Mouse (Mus musculus) cerebellum, postnatal 14 days (tissue): ENCODE measurements at regions not wholly inside any gene's neighbourhood (a gene's known extent, or its start where the extent isn't known, plus 50 kb on each side); places are given as distances from the start of the nearest gene placed in this dataset.

ENCODE experiments used
- DNase-seq, 2 experiments: peaks; one replicate each; pipeline ENCODE4 v3.0.0; 2021; ENCODE audit warnings: mixed read lengths in 2 of 2

- no peak for DNase-seq
These were observed 719.9 kb upstream of the Igfbp3 start for GRCm38 (mm10) chr11:7933611-7934010.

- no peak for DNase-seq
These were observed 718.9 kb upstream of the Igfbp3 start for GRCm38 (mm10) chr11:7932638-7933037.

GRCm38 (mm10) chr11:7931064-7931797, 717.5 kb upstream of the Igfbp3 start:
- no peak for DNase-seq

- DNase-seq, result peak; percentile 28 to 47
These were observed 714.0 kb upstream of the Igfbp3 start for GRCm38 (mm10) chr11:7927676-7928075.

GRCm38 (mm10) chr11:7912036-7912435, 698.3 kb upstream of the Igfbp3 start:
- DNase-seq, result peak; percentile 4 to 13

- no peak for DNase-seq
These were observed 686.5 kb upstream of the Igfbp3 start for GRCm38 (mm10) chr11:7900266-7900665.

GRCm38 (mm10) chr11:7898204-7898603, 684.5 kb upstream of the Igfbp3 start:
- DNase-seq, result no peak

GRCm38 (mm10) chr11:7880506-7880905, 666.8 kb upstream of the Igfbp3 start:
- DNase-seq, result no peak

GRCm38 (mm10) chr11:7864116-7864515, 650.4 kb upstream of the Igfbp3 start:
- no peak for DNase-seq

- no peak for DNase-seq
These were observed 650.0 kb upstream of the Igfbp3 start for GRCm38 (mm10) chr11:7863711-7864110.

GRCm38 (mm10) chr11:7862547-7862946, 648.8 kb upstream of the Igfbp3 start:
- DNase-seq, result no peak

GRCm38 (mm10) chr11:7852612-7853011, 638.9 kb upstream of the Igfbp3 start:
- DNase-seq, result no peak

- peak in 1 of 2 experiments; percentile 11 for DNase-seq
These were observed 624.9 kb upstream of the Igfbp3 start for GRCm38 (mm10) chr11:7838311-7839237.

- no peak for DNase-seq
These were observed 623.8 kb upstream of the Igfbp3 start for GRCm38 (mm10) chr11:7837486-7837885.

GRCm38 (mm10) chr11:7834151-7834550, 620.4 kb upstream of the Igfbp3 start:
- DNase-seq, result no peak

- no peak for DNase-seq
These were observed 618.7 kb upstream of the Igfbp3 start for GRCm38 (mm10) chr11:7832376-7832775.

- no peak for DNase-seq
These were observed 616.0 kb upstream of the Igfbp3 start for GRCm38 (mm10) chr11:7829770-7830169.

- no peak for DNase-seq
These were observed 614.3 kb upstream of the Igfbp3 start for GRCm38 (mm10) chr11:7828001-7828400.

GRCm38 (mm10) chr11:7827402-7827801, 613.7 kb upstream of the Igfbp3 start:
- no peak for DNase-seq

GRCm38 (mm10) chr11:7815750-7816149, 602.0 kb upstream of the Igfbp3 start:
- peak in 1 of 2 experiments; percentile 4 for DNase-seq

GRCm38 (mm10) chr11:7814556-7814955, 600.8 kb upstream of the Igfbp3 start:
- DNase-seq, result no peak

- no peak for DNase-seq
These were observed 598.7 kb upstream of the Igfbp3 start for GRCm38 (mm10) chr11:7812436-7812835.

GRCm38 (mm10) chr11:7809741-7810140, 596.0 kb upstream of the Igfbp3 start:
- DNase-seq, result no peak

GRCm38 (mm10) chr11:7796373-7796772, 582.6 kb upstream of the Igfbp3 start:
- no peak for DNase-seq
